Mouse (Mus musculus): ENCODE measurements around the gene Farp1. TPM values are rescaled to one million over a fixed set of nuclear protein-coding genes. Genes with fewer than 3 reads are reported as not detected.

Farp1 gene
- polyA plus RNA-seq, 1 experiment from 2014 or later, result 42.8 TPM

DNA sequence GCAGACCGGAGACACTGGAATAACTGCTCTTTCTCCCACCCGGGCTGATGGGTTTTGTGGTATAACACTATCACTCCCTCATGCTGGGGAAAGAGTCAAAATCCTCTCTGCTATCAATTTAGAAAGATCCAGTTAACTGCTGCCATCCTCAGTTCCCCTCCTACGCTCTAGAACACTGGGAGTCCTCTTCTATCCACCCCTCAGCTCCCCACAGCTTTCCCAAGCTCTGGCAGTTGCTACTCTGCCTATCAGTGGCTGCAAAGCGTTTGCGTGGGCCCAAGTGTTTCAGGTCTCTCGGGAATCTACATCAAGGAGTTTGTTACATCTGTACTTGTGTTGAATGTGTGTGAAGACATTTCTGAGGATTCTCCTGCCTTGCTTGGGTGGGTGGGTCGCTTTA is 287.6 kb downstream of the Farp1 start:
- H3K9ac ChIP-seq (replicated peaks; ENCODE audit: low read length), result no peak overlapping the region
- H3K27ac ChIP-seq (replicated peaks; ENCODE audit: low read depth, low read length), result no peak overlapping the region
- DNase-seq (no peak), ATAC-seq (ENCODE audit: low FRiP score, low TSS enrichment) (no peak)
- H3K27me3 ChIP-seq (ENCODE audit: control insufficient read depth, insufficient read depth, low read length), result no peaks in the 10 kb centered on the region
- H3K36me3 ChIP-seq (ENCODE audit: control insufficient read depth, insufficient read depth, low read length), result no peaks in the 10 kb centered on the region
- no peaks in the 10 kb centered on the region for H3K9me3 ChIP-seq (ENCODE audit: control insufficient read depth, low read length)
- H3K4me2 ChIP-seq (ENCODE audit: low read length), result no peak overlapping the region
- H3K4me3 ChIP-seq (replicated peaks; ENCODE audit: low read depth, low read length), result no peak overlapping the region
- H3K4me1 ChIP-seq (ENCODE audit: control insufficient read depth, insufficient read depth, low read length), result no peaks in the 10 kb centered on the region
- 89% methylated on average over 7 of the region's 7 CpGs for WGBS

GRCm38 (mm10) chr14:121324521-121325330 is 289.7 kb downstream of the Farp1 start:
- 93% methylated on average over 17 of the region's 17 CpGs for WGBS
- DNase-seq (no peak), ATAC-seq (ENCODE audit: low FRiP score, low TSS enrichment) (no peak)
- H3K9me3 ChIP-seq (ENCODE audit: control insufficient read depth, low read length), result no peaks in the 10 kb centered on the region
- no peaks in the 10 kb centered on the region for H3K4me1 ChIP-seq (ENCODE audit: control insufficient read depth, insufficient read depth, low read length)
- no peaks in the 10 kb centered on the region for H3K27me3 ChIP-seq (ENCODE audit: control insufficient read depth, insufficient read depth, low read length)
- H3K4me2 ChIP-seq (ENCODE audit: low read length), result no peak overlapping the region
- no peak overlapping the region for H3K9ac ChIP-seq (replicated peaks; ENCODE audit: low read length)
- no peak overlapping the region for H3K27ac ChIP-seq (replicated peaks; ENCODE audit: low read depth, low read length)
- H3K36me3 ChIP-seq (ENCODE audit: control insufficient read depth, insufficient read depth, low read length), result no peaks in the 10 kb centered on the region
- H3K4me3 ChIP-seq (replicated peaks; ENCODE audit: low read depth, low read length), result no peak overlapping the region

- Histone ChIP-seq H3K36me3 (ENCODE audit: control insufficient read depth, insufficient read depth, low read length) (no peaks in the 10 kb centered on the region), H3K4me3 (replicated peaks; ENCODE audit: low read depth, low read length) (no peak overlapping the region)
- ATAC-seq (ENCODE audit: low FRiP score, low TSS enrichment), result no peak
Measured at GRCm38 (mm10) chr14:121326432-121326831, 291.4 kb downstream of the Farp1 start.

GRCm38 (mm10) chr14:121328878-121329277 is 293.9 kb downstream of the Farp1 start:
- Histone ChIP-seq H3K27ac (replicated peaks; ENCODE audit: low read depth, low read length) (no peak overlapping the region), H3K9ac (replicated peaks; ENCODE audit: low read length) (no peak overlapping the region), H3K36me3 (ENCODE audit: control insufficient read depth, insufficient read depth, low read length) (no peaks in the 10 kb centered on the region), H3K4me3 (replicated peaks; ENCODE audit: low read depth, low read length) (no peak overlapping the region), H3K27me3 (ENCODE audit: control insufficient read depth, insufficient read depth, low read length) (no peaks in the 10 kb centered on the region), H3K9me3 (ENCODE audit: control insufficient read depth, low read length) (no peaks in the 10 kb centered on the region), H3K4me1 (ENCODE audit: control insufficient read depth, insufficient read depth, low read length) (no peaks in the 10 kb centered on the region), H3K4me2 (ENCODE audit: low read length) (no peak overlapping the region)
- DNase-seq (no peak), ATAC-seq (ENCODE audit: low FRiP score, low TSS enrichment) (no peak)
- WGBS, result 89% methylated on average over 5 of the region's 5 CpGs

More at GRCm38 (mm10) chr14:121326432-121326831, 291.4 kb downstream of the Farp1 start:
- Histone ChIP-seq H3K27me3 (ENCODE audit: control insufficient read depth, insufficient read depth, low read length) (no peaks in the 10 kb centered on the region), H3K9me3 (ENCODE audit: control insufficient read depth, low read length) (no peaks in the 10 kb centered on the region), H3K4me1 (ENCODE audit: control insufficient read depth, insufficient read depth, low read length) (no peaks in the 10 kb centered on the region), H3K9ac (replicated peaks; ENCODE audit: low read length) (no peak overlapping the region), H3K27ac (replicated peaks; ENCODE audit: low read depth, low read length) (no peak overlapping the region), H3K4me2 (ENCODE audit: low read length) (no peak overlapping the region)
- WGBS, result 91% methylated on average over 2 of the region's 2 CpGs
- no peak for DNase-seq

GRCm38 (mm10) chr14:121329401-121330089 is 294.5 kb downstream of the Farp1 start:
- Histone ChIP-seq H3K9me3 (ENCODE audit: control insufficient read depth, low read length) (no peaks in the 10 kb centered on the region), H3K36me3 (ENCODE audit: control insufficient read depth, insufficient read depth, low read length) (no peaks in the 10 kb centered on the region), H3K4me2 (ENCODE audit: low read length) (no peak overlapping the region), H3K9ac (replicated peaks; ENCODE audit: low read length) (no peak overlapping the region), H3K27me3 (ENCODE audit: control insufficient read depth, insufficient read depth, low read length) (no peaks in the 10 kb centered on the region), H3K4me3 (replicated peaks; ENCODE audit: low read depth, low read length) (no peak overlapping the region), H3K4me1 (ENCODE audit: control insufficient read depth, insufficient read depth, low read length) (no peaks in the 10 kb centered on the region), H3K27ac (replicated peaks; ENCODE audit: low read depth, low read length) (no peak overlapping the region)
- WGBS, result 83% methylated on average over 5 of the region's 5 CpGs
- DNase-seq (no peak), ATAC-seq (ENCODE audit: low FRiP score, low TSS enrichment) (no peak)

DNA sequence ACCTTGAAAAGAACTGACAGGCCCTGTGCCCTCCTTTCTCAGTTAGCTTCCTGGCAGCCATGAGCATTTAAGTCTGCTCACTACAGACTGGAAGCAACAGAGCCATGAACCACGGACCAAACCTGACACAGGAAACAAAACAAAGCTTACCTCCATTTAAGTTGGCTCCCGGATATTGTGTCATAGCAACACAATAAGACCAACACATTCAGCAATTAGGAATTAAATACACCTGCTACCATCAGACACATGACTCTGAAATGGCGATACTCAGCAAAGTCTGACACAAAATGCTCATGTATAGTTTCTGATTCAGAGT is 295.0 kb downstream of the Farp1 start:
- H3K36me3 ChIP-seq (ENCODE audit: control insufficient read depth, insufficient read depth, low read length), result no peaks in the 10 kb centered on the region
- no peaks in the 10 kb centered on the region for H3K4me1 ChIP-seq (ENCODE audit: control insufficient read depth, insufficient read depth, low read length)
- ATAC-seq (ENCODE audit: low FRiP score, low TSS enrichment) (no peak), DNase-seq (no peak)
- H3K9ac ChIP-seq (replicated peaks; ENCODE audit: low read length), result no peak overlapping the region
- H3K9me3 ChIP-seq (ENCODE audit: control insufficient read depth, low read length), result no peaks in the 10 kb centered on the region
- no peak overlapping the region for H3K4me2 ChIP-seq (ENCODE audit: low read length)
- WGBS, result 91% methylated on average over 3 of the region's 3 CpGs
- no peaks in the 10 kb centered on the region for H3K27me3 ChIP-seq (ENCODE audit: control insufficient read depth, insufficient read depth, low read length)
- H3K27ac ChIP-seq (replicated peaks; ENCODE audit: low read depth, low read length), result no peak overlapping the region
- H3K4me3 ChIP-seq (replicated peaks; ENCODE audit: low read depth, low read length), result no peak overlapping the region

Other genes with a start within 250 kb of the Farp1 start
- gene Ipo5, start 124.0 kb upstream of the Farp1 start, polyA plus RNA-seq (2014; fragmentation: Nextera tagmentation; extraction: Ambion mirVana), result 57.5 and 77.8 TPM in 2 replicates